Mouse (Mus musculus): ENCODE results near the gene Fam118b.

Gene Fam118b

DNA sequence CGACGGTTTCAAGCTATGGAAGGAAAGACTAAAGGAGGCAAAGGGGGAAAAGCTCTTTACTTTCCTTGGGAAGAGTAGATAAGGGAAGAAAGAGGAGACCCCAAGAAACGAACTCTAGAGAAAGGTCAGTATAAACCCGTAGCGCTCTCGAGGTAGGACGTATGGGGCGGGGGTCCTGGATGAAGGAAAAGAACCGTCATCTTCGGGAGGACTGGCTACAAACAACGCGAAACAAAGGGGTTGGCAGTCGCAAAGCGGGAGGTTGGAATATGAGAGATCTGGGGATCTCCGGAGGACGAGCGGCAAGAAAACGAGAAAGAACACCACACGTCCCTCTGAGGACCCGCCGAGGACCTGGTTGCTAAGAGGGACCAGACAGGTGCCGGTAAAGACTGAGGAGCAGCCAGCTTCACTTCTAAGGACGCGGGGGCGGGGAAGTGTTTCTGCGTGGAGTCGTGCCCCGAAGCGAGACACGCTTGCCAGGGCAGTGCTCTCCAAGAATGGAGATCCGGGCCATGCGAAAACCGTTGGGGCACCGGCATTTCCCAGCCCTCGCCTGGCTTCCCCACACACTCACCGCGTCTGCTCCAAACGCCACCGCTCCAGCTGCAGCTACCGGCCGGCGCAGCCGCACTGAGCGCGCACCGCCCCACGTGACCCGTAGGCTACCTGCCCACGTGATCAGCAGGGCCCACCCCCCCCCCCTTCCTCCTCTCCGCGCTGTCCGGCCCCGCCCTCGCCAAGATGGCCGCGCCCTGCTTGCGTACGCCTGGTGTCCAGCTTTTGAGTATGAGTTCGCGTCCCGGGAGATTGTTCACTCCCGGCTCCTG is at the start of gene Fam118b, which contains the start of gene Rpusd4:
Fam118b (minus strand) TSS at position 660 of the 830 bp plus-strand sequence.
Rpusd4 (plus strand) TSS at position 720 of the 830 bp plus-strand sequence.
- peak; percentile 92 for DNase-seq

DNA sequence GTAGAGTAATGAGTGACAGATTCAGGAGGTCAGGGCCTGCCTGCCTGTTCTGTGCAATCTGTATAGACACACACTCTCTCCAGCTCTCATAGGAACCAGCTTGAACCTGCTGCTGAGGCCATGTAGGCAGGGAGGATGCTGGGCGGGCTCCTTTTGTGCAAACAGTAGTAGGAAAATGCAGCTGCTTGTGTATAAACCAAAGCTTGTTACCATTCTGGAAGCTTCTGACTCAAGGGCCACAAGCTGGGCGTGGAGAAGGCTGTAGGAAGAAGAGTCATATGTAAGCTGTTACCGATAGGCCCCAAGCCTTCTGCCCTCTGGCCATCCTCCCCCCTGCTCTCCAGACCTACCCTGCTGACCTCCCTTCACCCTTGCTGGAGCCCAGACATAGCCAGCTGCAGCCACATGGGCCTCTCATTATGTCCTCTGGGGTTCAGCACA is 49.2 kb upstream of the Fam118b start:
- DNase-seq = no peak

- DNase-seq = no peak
Measured at GRCm38 (mm10) chr9:35314254-35314653, 46.6 kb upstream of the Fam118b start.

DNA sequence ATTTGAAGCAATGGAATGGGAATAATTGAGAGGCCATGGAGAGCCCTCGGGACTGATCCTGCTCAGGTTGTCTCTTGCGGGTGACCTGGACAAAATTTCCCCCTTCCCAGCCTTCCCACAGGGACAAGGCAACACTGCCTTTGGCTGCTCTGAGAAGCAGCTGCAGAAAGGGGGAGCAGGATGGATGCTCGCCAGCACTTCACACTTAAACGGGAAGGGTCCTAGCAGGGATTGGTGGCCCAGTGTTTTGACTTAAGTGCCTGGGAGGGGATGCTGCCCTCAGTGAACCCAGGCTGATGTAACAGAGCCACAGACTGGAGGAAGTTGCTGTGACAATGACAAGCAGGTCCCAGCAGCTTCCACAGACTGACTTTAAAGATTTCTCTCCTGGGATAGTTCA is 46.0 kb upstream of the Fam118b start:
- no peak for DNase-seq

- DNase-seq = no peak
Measured at GRCm38 (mm10) chr9:35312516-35312915, 44.9 kb upstream of the Fam118b start.

GRCm38 (mm10) chr9:35310377-35310776 is 42.8 kb upstream of the Fam118b start:
- no peak for DNase-seq

DNA sequence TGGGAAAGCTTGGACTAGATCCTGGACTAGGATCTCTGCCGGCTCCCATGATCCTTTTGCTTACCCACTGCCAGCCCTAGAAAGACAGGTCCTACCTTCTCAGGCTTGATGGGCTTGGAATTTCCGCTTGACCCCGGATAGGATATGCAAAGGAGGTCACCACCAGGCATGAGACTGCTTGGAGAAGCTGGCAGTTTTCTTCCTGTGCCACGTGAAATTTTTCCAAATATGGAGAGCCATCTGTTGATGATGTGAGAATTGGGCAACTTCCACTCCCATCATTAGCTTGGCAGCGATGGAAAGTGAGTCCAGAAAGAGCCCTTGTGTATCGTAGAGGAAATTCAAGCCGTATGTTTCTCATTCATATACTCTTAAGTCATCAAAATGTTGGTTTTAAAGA is 39.9 kb upstream of the Fam118b start:
- no peak for DNase-seq

GRCm38 (mm10) chr9:35302172-35302571 is 34.6 kb upstream of the Fam118b start:
- DNase-seq = no peak

GRCm38 (mm10) chr9:35297791-35298190 is 30.2 kb upstream of the Fam118b start:
- DNase-seq = no peak

GRCm38 (mm10) chr9:35293465-35293864 is 25.9 kb upstream of the Fam118b start:
- no peak for DNase-seq

DNA sequence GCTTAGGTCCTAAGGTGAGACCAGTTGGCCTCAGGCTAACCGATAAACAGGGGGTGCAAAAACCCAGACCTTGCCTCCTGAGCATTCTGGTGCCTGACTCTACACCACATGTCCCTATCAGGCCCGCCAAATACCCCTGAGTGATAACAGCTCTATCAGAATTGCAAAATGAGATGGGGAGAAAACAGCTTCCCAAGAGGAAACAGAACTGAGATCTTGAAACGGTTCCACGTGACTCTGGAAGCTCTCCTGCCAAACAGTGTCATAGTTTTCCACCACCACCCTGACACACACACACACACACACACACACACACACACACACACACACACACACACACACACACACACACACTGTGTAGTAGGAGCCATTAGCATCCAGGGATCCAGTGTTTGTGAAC is 23.3 kb upstream of the Fam118b start:
- no peak for DNase-seq

- no peak for DNase-seq
Measured at GRCm38 (mm10) chr9:35290417-35290816, 22.8 kb upstream of the Fam118b start.

GRCm38 (mm10) chr9:35289992-35290391 is 22.4 kb upstream of the Fam118b start:
- DNase-seq = no peak

DNA sequence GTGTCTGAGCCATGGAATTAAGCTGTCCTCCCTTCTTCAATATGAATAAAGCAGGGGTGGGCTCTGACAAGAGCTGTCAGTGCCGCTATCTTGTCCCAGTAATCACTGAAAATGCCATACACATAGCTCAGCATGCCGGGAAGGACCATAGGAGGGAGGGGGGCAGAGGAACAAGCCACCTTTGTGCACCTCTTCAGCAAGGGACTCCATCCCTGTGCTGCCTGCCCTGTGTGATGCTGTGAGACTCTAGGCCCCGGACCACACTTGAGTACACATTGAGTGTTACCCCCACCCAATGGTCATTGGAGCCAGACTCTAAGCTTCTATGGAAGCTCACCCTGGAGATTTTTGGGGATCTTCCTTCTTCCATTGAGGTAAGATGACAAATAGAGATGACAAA is 18.7 kb upstream of the Fam118b start:
- DNase-seq = no peak

- no peak for DNase-seq
Measured at GRCm38 (mm10) chr9:35284351-35284750, 16.7 kb upstream of the Fam118b start.

- no peak for DNase-seq
Measured at GRCm38 (mm10) chr9:35283415-35284069, 15.9 kb upstream of the Fam118b start.

DNA sequence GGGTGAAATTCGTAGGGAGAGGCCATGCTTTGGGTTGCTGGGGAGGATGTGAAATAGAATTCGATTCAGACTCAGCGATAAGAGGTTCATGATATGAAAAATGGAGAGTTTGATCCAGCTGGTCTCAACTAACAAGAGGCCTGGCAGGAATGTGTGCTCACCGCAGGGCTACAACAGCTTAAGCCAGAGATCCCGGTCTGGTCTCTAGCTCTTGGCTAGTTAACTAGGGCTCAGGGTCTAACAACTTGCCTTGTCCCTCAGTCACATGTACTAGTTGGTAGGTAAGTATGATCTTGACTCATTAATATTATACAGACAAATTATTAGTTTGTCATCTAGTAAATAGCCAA is 15.2 kb upstream of the Fam118b start:
- no peak for DNase-seq

GRCm38 (mm10) chr9:35282006-35282850 is 14.6 kb upstream of the Fam118b start:
- DNase-seq = peak; percentile 23

- DNase-seq = no peak
Measured at GRCm38 (mm10) chr9:35278451-35278850, 10.8 kb upstream of the Fam118b start.

- DNase-seq = no peak
Measured at GRCm38 (mm10) chr9:35277855-35278365, 10.3 kb upstream of the Fam118b start.

DNA sequence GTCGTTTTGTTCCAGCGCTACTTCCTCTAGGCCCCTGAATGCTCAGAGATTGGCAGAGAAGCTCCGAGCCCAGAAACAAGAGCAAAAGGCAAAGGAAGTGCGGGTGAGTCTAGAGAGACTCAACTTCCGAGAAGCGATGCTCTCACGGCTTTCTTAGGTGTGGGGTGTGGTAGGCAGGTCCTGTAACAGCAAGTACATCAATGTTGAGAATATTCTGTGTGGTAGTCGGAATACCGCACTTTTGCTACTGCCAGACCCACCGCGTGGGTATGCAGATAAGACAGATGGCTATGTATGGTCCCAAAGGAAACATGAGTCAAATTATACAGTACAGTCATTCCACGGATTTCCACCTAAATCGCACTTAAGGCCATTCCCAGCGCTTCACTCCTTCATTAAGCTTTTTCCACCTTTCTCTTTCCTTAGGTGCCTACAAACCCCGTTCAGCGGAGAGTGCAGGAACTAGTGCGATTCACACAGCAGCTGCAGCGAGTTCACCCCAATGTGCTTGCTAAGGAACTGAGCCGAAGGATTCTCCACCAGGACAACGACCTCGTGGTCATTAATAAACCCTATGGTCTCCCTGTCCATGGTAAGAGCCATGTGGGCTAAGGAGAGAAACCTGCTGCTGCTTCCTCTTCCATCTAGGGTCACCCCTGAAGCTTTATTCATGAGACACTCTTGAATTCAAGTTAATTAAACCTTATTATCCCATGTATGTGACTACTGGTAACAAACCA is 541 bp upstream of the Fam118b start:
- DNase-seq = no peak

DNA sequence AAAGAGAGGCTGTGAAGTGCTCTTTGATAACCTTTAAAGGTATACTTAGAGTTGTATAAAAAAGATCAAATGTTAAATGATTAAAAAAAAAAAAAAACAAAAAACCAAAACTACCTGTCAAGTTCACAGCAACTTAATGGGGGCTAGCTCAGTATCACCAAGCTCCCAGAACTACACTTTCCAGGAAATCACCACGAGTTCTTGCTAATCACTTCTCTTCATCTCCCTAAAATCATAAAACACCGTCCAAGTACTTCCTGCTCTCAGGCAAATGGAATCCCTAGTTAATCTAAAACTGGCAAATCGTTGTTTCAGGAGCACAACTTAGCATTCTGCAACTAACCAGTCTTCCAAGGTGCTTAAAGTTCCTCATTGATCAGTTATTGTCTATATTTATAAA is 3.1 kb downstream of the Fam118b start:
- no peak for DNase-seq
